Mouse (Mus musculus): Measurements from ENCODE around the gene Dlx3. TPM values are rescaled to one million over a fixed set of nuclear protein-coding genes. Genes with fewer than 3 reads are reported as not detected.
A peak's percentile ranks its signal among the peaks of the same experiment; 100 is the strongest.

The Dlx3 gene
- polyA plus RNA-seq, 1 experiment from 2014 or later, result 0.03 TPM

GRCm38 (mm10) chr11:95126272-95127245, 6.6 kb downstream of the Dlx3 start:
- Histone ChIP-seq H3K36me3 (no peaks in the 10 kb centered on the region), H3K4me1 (replicated peaks) (peaks cover 8% of the 10 kb centered on the region), H3K9me3 (replicated peaks) (no peaks in the 10 kb centered on the region), H3K27ac (no peak overlapping the region), H3K4me2 (peak overlapping the region; percentile 13; the same call in 1 of the 2 replicates), H3K9ac (no peak overlapping the region), H3K4me3 (replicated peaks) (no peak overlapping the region), H3K27me3 (peaks cover 83% of the 10 kb centered on the region)
- 4% methylated on average over 20 of the region's 20 CpGs for WGBS (ENCODE audit: insufficient replicate concordance)
- DNase-seq, result no peak
- ATAC-seq (ENCODE audit: low read depth), result no peak

GRCm38 (mm10) chr11:95128359-95128758, 8.4 kb downstream of the Dlx3 start:
- no peak for DNase-seq
- H3K4me1 ChIP-seq (replicated peaks), result peaks cover 8% of the 10 kb centered on the region
- WGBS (ENCODE audit: insufficient replicate concordance), result 53% methylated on average over 11 of the region's 11 CpGs
- no peak for ATAC-seq (ENCODE audit: low read depth)
- H3K27ac ChIP-seq, result no peak overlapping the region
- no peak overlapping the region for H3K4me3 ChIP-seq (replicated peaks)
- peaks cover 65% of the 10 kb centered on the region for H3K27me3 ChIP-seq
- no peaks in the 10 kb centered on the region for H3K36me3 ChIP-seq
- no peaks in the 10 kb centered on the region for H3K9me3 ChIP-seq (replicated peaks)
- no peak overlapping the region for H3K9ac ChIP-seq
- H3K4me2 ChIP-seq, result no peak overlapping the region

- ATAC-seq (ENCODE audit: low read depth), result no peak; the same call in 1 of the 2 replicates
- 60% methylated on average over 17 of the region's 17 CpGs for WGBS (ENCODE audit: insufficient replicate concordance)
- Histone ChIP-seq H3K4me3 (replicated peaks) (no peak overlapping the region), H3K27me3 (peaks cover 56% of the 10 kb centered on the region), H3K4me2 (no peak overlapping the region), H3K9ac (no peak overlapping the region), H3K27ac (no peak overlapping the region), H3K9me3 (replicated peaks) (no peaks in the 10 kb centered on the region), H3K36me3 (no peaks in the 10 kb centered on the region), H3K4me1 (replicated peaks) (peaks cover 8% of the 10 kb centered on the region)
- no peak for DNase-seq
Measured at GRCm38 (mm10) chr11:95130668-95131252, 10.8 kb downstream of the Dlx3 start.

- 17% methylated on average over 6 of the region's 6 CpGs for WGBS (ENCODE audit: insufficient replicate concordance)
- Histone ChIP-seq H3K4me3 (replicated peaks) (no peak overlapping the region), H3K27me3 (peaks cover 57% of the 10 kb centered on the region), H3K36me3 (no peaks in the 10 kb centered on the region), H3K27ac (no peak overlapping the region), H3K4me2 (no peak overlapping the region), H3K4me1 (replicated peaks) (no peaks in the 10 kb centered on the region), H3K9ac (no peak overlapping the region), H3K9me3 (replicated peaks) (no peaks in the 10 kb centered on the region)
- ATAC-seq (ENCODE audit: low read depth) (no peak), DNase-seq (no peak)
Measured at GRCm38 (mm10) chr11:95133321-95133720, 13.4 kb downstream of the Dlx3 start.

- ATAC-seq (ENCODE audit: low read depth), result no peak
- Histone ChIP-seq H3K9ac (no peak overlapping the region), H3K4me1 (replicated peaks) (no peaks in the 10 kb centered on the region), H3K4me2 (no peak overlapping the region), H3K4me3 (replicated peaks) (no peak overlapping the region), H3K36me3 (no peaks in the 10 kb centered on the region), H3K27ac (no peak overlapping the region), H3K27me3 (peaks cover 77% of the 10 kb centered on the region), H3K9me3 (replicated peaks) (no peaks in the 10 kb centered on the region)
- WGBS (ENCODE audit: insufficient replicate concordance), result 29% methylated on average over 6 of the region's 6 CpGs
- DNase-seq, result no peak
Measured at GRCm38 (mm10) chr11:95137281-95137680, 17.4 kb downstream of the Dlx3 start.

- WGBS (ENCODE audit: insufficient replicate concordance), result 40% methylated on average over 5 of the region's 5 CpGs
- Histone ChIP-seq H3K9ac (no peak overlapping the region), H3K36me3 (no peaks in the 10 kb centered on the region), H3K4me2 (no peak overlapping the region), H3K27ac (no peak overlapping the region), H3K27me3 (peaks cover 93% of the 10 kb centered on the region), H3K4me1 (replicated peaks) (peaks cover 11% of the 10 kb centered on the region), H3K9me3 (replicated peaks) (no peaks in the 10 kb centered on the region), H3K4me3 (replicated peaks) (no peak overlapping the region)
- DNase-seq, result no peak
- ATAC-seq (ENCODE audit: low read depth), result no peak
Measured at GRCm38 (mm10) chr11:95139871-95140270, 20.0 kb downstream of the Dlx3 start.

GRCm38 (mm10) chr11:95142258-95142657, 22.3 kb downstream of the Dlx3 start:
- H3K4me1 ChIP-seq (replicated peaks), result peaks cover 23% of the 10 kb centered on the region
- H3K27me3 ChIP-seq, result peaks cover 100% of the 10 kb centered on the region
- H3K36me3 ChIP-seq, result no peaks in the 10 kb centered on the region
- 16% methylated on average over 10 of the region's 10 CpGs for WGBS (ENCODE audit: insufficient replicate concordance)
- no peak overlapping the region for H3K4me2 ChIP-seq
- no peaks in the 10 kb centered on the region for H3K9me3 ChIP-seq (replicated peaks)
- H3K9ac ChIP-seq, result no peak overlapping the region
- no peak overlapping the region for H3K27ac ChIP-seq
- DNase-seq (no peak), ATAC-seq (ENCODE audit: low read depth) (no peak)
- no peak overlapping the region for H3K4me3 ChIP-seq (replicated peaks)

GRCm38 (mm10) chr11:95142980-95143575, 23.2 kb downstream of the Dlx3 start:
- no peaks in the 10 kb centered on the region for H3K9me3 ChIP-seq (replicated peaks)
- peaks cover 100% of the 10 kb centered on the region for H3K27me3 ChIP-seq
- peak overlapping the region; percentile 37 for H3K4me2 ChIP-seq
- ATAC-seq (ENCODE audit: low read depth), result no peak
- peak overlapping the region; percentile 18; the same call in 1 of the 2 replicates for H3K4me3 ChIP-seq (replicated peaks)
- 4% methylated on average over 39 of the region's 39 CpGs for WGBS (ENCODE audit: insufficient replicate concordance)
- H3K4me1 ChIP-seq (replicated peaks), result peaks cover 23% of the 10 kb centered on the region
- H3K9ac ChIP-seq, result no peak overlapping the region
- peak; percentile 30 for DNase-seq
- H3K36me3 ChIP-seq, result no peaks in the 10 kb centered on the region
- H3K27ac ChIP-seq, result no peak overlapping the region

- Histone ChIP-seq H3K9ac (no peak overlapping the region), H3K4me3 (replicated peaks) (no peak overlapping the region), H3K4me1 (replicated peaks) (peaks cover 23% of the 10 kb centered on the region), H3K27me3 (peaks cover 100% of the 10 kb centered on the region), H3K9me3 (replicated peaks) (no peaks in the 10 kb centered on the region), H3K4me2 (no peak overlapping the region), H3K36me3 (no peaks in the 10 kb centered on the region), H3K27ac (no peak overlapping the region)
- DNase-seq (no peak), ATAC-seq (ENCODE audit: low read depth) (no peak)
- WGBS (ENCODE audit: insufficient replicate concordance), result 6% methylated on average over 4 of the region's 4 CpGs
Measured at GRCm38 (mm10) chr11:95143663-95144062, 23.7 kb downstream of the Dlx3 start.

GRCm38 (mm10) chr11:95144091-95144945, 24.4 kb downstream of the Dlx3 start:
- H3K4me3 ChIP-seq (replicated peaks), result peak overlapping the region; percentile 52

More at GRCm38 (mm10) chr11:95144091-95144945, 24.4 kb downstream of the Dlx3 start:
- H3K36me3 ChIP-seq, result no peaks in the 10 kb centered on the region
- peak overlapping the region; percentile 66 for H3K4me2 ChIP-seq
- H3K9ac ChIP-seq, result no peak overlapping the region
- H3K9me3 ChIP-seq (replicated peaks), result no peaks in the 10 kb centered on the region
- peaks cover 23% of the 10 kb centered on the region for H3K4me1 ChIP-seq (replicated peaks)
- H3K27ac ChIP-seq, result no peak overlapping the region
- DNase-seq (no peak), ATAC-seq (ENCODE audit: low read depth) (no peak)
- H3K27me3 ChIP-seq, result peaks cover 100% of the 10 kb centered on the region
- WGBS (ENCODE audit: insufficient replicate concordance), result 9% methylated on average over 9 of the region's 9 CpGs
